Mouse (Mus musculus) embryonic stem cell, embryonic (primary cell): ENCODE results near the gene F3.

ENCODE experiments used
- CTCF ChIA-PET, 4 experiments: fragments of 300-600 bp in 2 of 4; fragments of 350-600 bp in 2 of 4; sonication (Branson Sonifier 250); formaldehyde crosslinking; loops; one replicate each; lab custom pipeline; 2022; ENCODE audit warnings: inconsistent platforms in 2 of 4; lab: Charles Lee
- POLR2A ChIA-PET, 4 experiments: fragments of 300-600 bp in 2 of 4; fragments of 350-600 bp in 2 of 4; sonication (Branson Sonifier 250); formaldehyde crosslinking; loops; one replicate each; lab custom pipeline; 2022; ENCODE audit warnings: antibody characterized with exemption in 4 of 4, inconsistent platforms in 1 of 4; lab: Charles Lee

Gene F3

DNA sequence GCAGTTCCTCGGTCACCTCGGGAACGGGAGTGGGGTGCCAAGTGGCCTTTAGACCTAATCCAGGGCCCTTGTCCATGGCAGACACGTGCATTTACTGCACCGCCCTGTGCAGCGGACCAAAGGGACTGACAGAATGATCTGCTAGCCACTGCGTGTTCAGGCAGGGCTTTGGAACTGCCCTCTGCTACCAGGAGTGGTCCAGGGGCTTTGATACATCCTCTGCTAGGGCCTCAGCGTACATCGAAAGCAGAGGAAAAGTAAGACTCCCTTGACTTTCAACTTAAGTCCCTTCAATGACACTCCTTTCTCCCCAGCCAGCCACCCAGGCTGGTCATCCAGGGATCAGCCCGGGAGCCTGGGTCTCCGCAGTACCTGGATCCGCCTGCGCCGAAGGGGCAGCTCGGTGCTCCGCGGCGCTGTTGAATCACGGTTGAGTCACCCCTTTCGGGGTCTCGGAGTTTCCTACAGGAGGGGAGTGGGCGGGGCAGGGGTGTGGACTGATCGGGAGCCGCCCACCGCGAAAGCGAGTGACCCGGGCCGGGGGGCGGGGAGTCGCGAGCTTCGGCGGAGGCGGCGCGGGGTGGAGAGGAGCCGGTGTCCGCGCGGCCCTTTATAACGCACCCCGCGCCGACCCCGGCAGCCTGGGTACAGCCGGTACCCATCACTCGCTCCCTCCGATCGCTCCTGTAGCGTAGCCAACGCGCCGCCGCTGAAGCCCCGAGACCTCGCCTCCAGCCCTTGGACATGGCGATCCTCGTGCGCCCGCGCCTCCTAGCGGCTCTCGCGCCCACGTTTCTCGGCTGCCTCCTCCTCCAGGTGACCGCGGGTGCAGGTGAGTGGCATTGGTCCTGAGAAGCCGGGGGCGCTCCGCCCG, at the start of gene F3:
F3 (plus strand) TSS at position 567 of the 874 bp plus-strand sequence.
- ChIA-PET CTCF (interaction anchor here (0.6 to 3.5 kb wide), 13 partner anchors 10 to 345 kb away, joined by 3 to 13 read pairs (median 4); no protein-coding TSS in a partner anchor), POLR2A (interaction anchor here (0.6 to 8.7 kb wide), 51 partner anchors 10 to 460 kb away, joined by 3 to 128 read pairs (median 6); partner anchors contain the start of genes 4930432M17Rik (in 1 of the 4) and Abcd3 (in 1 of the 4))

- POLR2A ChIA-PET: no interaction called here
- CTCF ChIA-PET: no interaction called here
Observed at GRCm38 (mm10) chr3:121678935-121679334, 44.4 kb upstream of the F3 start.

GRCm38 (mm10) chr3:121679443-121679842, 43.9 kb upstream of the F3 start:
- POLR2A ChIA-PET: interaction anchor here in 2 of 4 experiments (0.6 to 0.8 kb wide), 2 partner anchors 10 to 35 kb away, joined by 3 to 5 read pairs; no protein-coding TSS in a partner anchor
- CTCF ChIA-PET: no interaction called here

DNA sequence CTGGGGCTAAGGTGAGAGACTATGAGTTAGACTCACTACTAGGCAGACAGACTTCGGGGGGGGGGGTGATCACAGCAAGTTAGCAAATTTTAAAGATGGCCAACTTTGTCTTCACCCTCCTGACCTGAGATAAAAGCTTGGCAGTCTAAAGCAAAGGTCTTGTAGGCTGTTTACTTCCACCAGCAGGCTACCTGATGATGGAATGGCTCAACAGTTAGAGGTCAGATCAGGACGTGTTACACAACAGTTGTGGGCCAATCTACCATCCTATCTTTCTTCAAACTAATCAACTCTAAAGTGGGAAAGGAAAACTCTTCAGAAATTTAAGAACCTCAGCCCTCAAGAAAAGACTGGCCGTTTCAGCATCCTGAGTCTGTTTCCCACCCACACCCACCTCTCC, 43.1 kb upstream of the F3 start:
- POLR2A ChIA-PET: interaction anchor here in 2 of 4 experiments (0.6 to 0.8 kb wide), 2 partner anchors 10 to 36 kb away, joined by 3 to 5 read pairs; no protein-coding TSS in a partner anchor
- CTCF ChIA-PET: interaction anchor here in 1 of 4 experiments (0.6 kb wide), 1 partner anchor 18 kb away, joined by 4 read pairs; no protein-coding TSS in a partner anchor

GRCm38 (mm10) chr3:121682439-121683411, 40.6 kb upstream of the F3 start:
- ChIA-PET POLR2A (interaction anchor here in 3 of 4 experiments (0.6 to 1.8 kb wide), 12 partner anchors 8 to 391 kb away, joined by 3 to 8 read pairs (median 3); partner anchors contain the start of genes Alg14 (in 1 of the 3) and F3 (in 1 of the 3)), CTCF (interaction anchor here in 2 of 4 experiments (0.6 to 1.4 kb wide), 3 partner anchors 26 to 639 kb away, joined by 3 to 12 read pairs (median 5); no protein-coding TSS in a partner anchor)

- ChIA-PET POLR2A (interaction anchor here in 2 of 4 experiments (0.9 to 1.1 kb wide), 2 partner anchors 107 kb away, joined by 3 to 4 read pairs; no protein-coding TSS in a partner anchor), CTCF (no interaction called here)
Observed at GRCm38 (mm10) chr3:121684552-121684951, 38.8 kb upstream of the F3 start.

GRCm38 (mm10) chr3:121684963-121685362, 38.4 kb upstream of the F3 start:
- ChIA-PET POLR2A (interaction anchor here in 2 of 4 experiments (0.9 to 1.1 kb wide), 2 partner anchors 107 to 108 kb away, joined by 3 to 4 read pairs; no protein-coding TSS in a partner anchor), CTCF (no interaction called here)

- ChIA-PET POLR2A (interaction anchor here in 2 of 4 experiments (0.6 to 1.0 kb wide), 2 partner anchors 50 to 84 kb away, joined by 3 read pairs; no protein-coding TSS in a partner anchor), CTCF (no interaction called here)
Observed at GRCm38 (mm10) chr3:121685985-121686384, 37.4 kb upstream of the F3 start.

- ChIA-PET CTCF (no interaction called here), POLR2A (interaction anchor here in 2 of 4 experiments (0.6 to 1.0 kb wide), 2 partner anchors 50 to 84 kb away, joined by 3 read pairs; no protein-coding TSS in a partner anchor)
Observed at GRCm38 (mm10) chr3:121686408-121686911, 36.9 kb upstream of the F3 start.

DNA sequence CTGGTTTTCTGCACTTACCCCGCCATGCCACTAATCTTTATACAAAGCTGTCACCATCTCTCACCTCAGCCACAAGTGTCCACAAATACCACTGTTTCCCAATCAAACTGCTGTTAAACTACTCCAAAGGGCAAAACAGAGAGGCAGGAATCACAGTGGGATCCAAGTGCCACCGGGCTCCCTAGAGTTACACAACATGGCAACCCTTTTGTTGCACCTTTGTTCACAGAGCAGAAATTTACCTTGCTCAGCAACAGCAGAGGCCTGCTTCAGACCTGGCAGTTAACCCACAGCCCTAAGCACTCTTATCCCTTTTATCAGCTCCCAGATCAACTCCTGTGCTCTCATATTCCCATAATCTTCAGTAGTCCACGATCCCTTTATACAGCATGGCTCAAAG, 35.6 kb upstream of the F3 start:
- ChIA-PET POLR2A (interaction anchor here in 1 of 4 experiments (0.7 kb wide), 1 partner anchor 63 kb away, joined by 3 read pairs; no protein-coding TSS in a partner anchor), CTCF (no interaction called here)

DNA sequence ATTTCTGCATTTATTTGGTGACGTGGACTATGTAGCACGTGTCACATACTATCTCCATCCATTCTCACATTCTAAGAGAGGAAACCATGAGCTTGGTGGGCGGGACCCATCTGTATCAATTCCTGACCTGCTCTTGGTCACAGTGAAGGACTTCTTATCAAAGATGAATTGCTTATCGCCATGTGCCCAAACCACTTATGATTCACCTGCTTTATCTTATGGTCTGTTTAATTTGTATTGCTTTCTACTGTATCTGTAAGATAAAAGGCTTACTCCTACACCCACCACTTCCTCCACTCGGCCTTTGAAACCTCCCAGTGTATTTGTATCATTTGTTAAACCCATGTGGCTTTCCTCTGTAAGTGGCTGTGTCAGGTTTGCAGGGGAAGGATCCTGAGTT, 34.3 kb upstream of the F3 start:
- ChIA-PET CTCF (no interaction called here), POLR2A (interaction anchor here in 1 of 4 experiments (1.0 kb wide), 1 partner anchor 9 kb away, joined by 3 read pairs; no protein-coding TSS in a partner anchor)

DNA sequence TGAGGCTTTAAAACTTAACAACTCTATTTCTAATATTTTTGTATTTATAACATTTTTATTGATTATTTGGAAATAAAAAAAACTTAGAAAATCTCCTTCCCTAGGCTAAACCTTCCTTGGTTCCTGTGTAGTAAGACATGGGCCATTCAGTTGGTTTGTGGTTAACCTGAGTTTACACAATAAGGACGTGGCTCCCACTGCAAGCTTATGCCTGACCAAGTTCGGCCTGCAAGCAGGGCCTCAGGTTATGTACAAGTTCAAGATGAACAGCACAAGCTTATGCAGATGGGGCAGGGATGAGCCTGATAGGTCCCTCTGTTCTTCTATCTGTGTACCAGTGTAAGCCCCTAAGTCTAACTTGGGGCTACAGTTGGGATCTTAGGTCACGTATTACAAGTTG, 33.6 kb upstream of the F3 start:
- POLR2A ChIA-PET: interaction anchor here in 2 of 4 experiments (0.6 to 1.0 kb wide), 2 partner anchors 10 to 128 kb away, joined by 3 read pairs; no protein-coding TSS in a partner anchor
- CTCF ChIA-PET: no interaction called here

DNA sequence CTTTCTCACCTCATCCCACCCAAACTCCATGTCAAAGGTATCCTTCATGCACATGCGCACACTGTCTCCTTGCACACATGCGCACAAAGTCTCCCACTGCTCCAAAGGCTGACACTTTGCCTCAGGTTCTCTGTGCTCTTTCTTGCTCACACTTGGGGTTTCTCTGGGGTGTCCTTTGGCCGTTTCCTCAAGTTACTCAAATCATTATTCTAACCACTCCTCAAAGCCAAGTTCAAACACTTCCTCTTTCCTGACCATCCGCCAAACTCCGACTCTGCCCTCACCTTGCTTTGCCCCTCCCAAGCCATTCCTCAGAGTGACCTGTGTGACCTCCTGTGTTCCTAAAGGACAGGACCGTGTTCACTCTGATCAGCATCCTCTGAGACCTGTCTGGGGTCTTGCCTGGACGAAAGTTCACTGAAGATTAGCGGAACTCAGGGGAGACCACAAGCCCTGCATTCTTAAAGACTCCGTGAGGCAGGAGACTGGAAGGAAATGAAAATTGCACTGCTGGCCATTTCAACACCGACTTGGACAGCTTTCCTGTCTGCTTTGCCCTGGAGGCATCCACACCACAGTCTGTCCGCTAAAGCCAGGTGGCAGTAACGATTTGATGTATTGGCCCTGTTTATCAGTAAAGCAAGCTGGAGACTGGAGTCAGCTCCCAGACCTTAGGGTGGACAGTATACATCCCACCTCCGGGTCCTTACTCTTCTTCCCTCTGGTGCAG, 30.2 kb upstream of the F3 start:
- POLR2A ChIA-PET: interaction anchor here in 1 of 4 experiments (1.1 kb wide), 1 partner anchor 73 kb away, joined by 3 read pairs; no protein-coding TSS in a partner anchor

GRCm38 (mm10) chr3:121693746-121694145, 29.6 kb upstream of the F3 start:
- ChIA-PET CTCF (no interaction called here), POLR2A (no interaction called here)

More for the DNA sequence above, 30.2 kb upstream of the F3 start:
- CTCF ChIA-PET: no interaction called here

GRCm38 (mm10) chr3:121697169-121697568, 26.2 kb upstream of the F3 start:
- POLR2A ChIA-PET: interaction anchor here in 1 of 4 experiments (0.6 to 2.7 kb wide), 3 partner anchors 102 to 139 kb away, joined by 3 to 8 read pairs (median 4); no protein-coding TSS in a partner anchor

GRCm38 (mm10) chr3:121699401-121699800, 23.9 kb upstream of the F3 start:
- CTCF ChIA-PET: no interaction called here

More at GRCm38 (mm10) chr3:121697169-121697568, 26.2 kb upstream of the F3 start:
- CTCF ChIA-PET: no interaction called here

GRCm38 (mm10) chr3:121699849-121700248, 23.5 kb upstream of the F3 start:
- POLR2A ChIA-PET: no interaction called here
- CTCF ChIA-PET: no interaction called here

More at GRCm38 (mm10) chr3:121699401-121699800, 23.9 kb upstream of the F3 start:
- POLR2A ChIA-PET: interaction anchor here in 1 of 4 experiments (0.9 to 2.7 kb wide), 2 partner anchors 122 to 140 kb away, joined by 3 to 8 read pairs; no protein-coding TSS in a partner anchor
